Mouse (Mus musculus): ENCODE measurements around the gene Ahcyl2. TPM values are rescaled to one million over a fixed set of nuclear protein-coding genes. Genes with fewer than 3 reads are reported as not detected.

Gene Ahcyl2
- total RNA-seq, 2 experiments from 2014 or later, result 19.6 to 74.5 TPM

GRCm38 (mm10) chr6:29840008-29840407, 72.2 kb downstream of the Ahcyl2 start:
- ATAC-seq (replicated peaks; ENCODE audit: low FRiP score, low TSS enrichment, poor library complexity, severe bottlenecking), result no peak

GRCm38 (mm10) chr6:29841461-29841860, 73.7 kb downstream of the Ahcyl2 start:
- no peak for ATAC-seq (replicated peaks; ENCODE audit: low FRiP score, low TSS enrichment, poor library complexity, severe bottlenecking)

- ATAC-seq (replicated peaks; ENCODE audit: low FRiP score, low TSS enrichment, poor library complexity, severe bottlenecking), result no peak
Observed at GRCm38 (mm10) chr6:29847643-29848166, 79.9 kb downstream of the Ahcyl2 start.

GRCm38 (mm10) chr6:29848808-29849207, 81.0 kb downstream of the Ahcyl2 start:
- no peak for ATAC-seq (replicated peaks; ENCODE audit: low FRiP score, low TSS enrichment, poor library complexity, severe bottlenecking)

- no peak for ATAC-seq (replicated peaks; ENCODE audit: low FRiP score, low TSS enrichment, poor library complexity, severe bottlenecking)
Observed at GRCm38 (mm10) chr6:29850096-29850495, 82.3 kb downstream of the Ahcyl2 start.

- no peak for ATAC-seq (replicated peaks; ENCODE audit: low FRiP score, low TSS enrichment, poor library complexity, severe bottlenecking)
Observed at GRCm38 (mm10) chr6:29850747-29851146, 82.9 kb downstream of the Ahcyl2 start.

GRCm38 (mm10) chr6:29851873-29852272, 84.1 kb downstream of the Ahcyl2 start:
- ATAC-seq (replicated peaks; ENCODE audit: low FRiP score, low TSS enrichment, poor library complexity, severe bottlenecking), result no peak

GRCm38 (mm10) chr6:29853213-29853899, 85.5 kb downstream of the Ahcyl2 start:
- peak; percentile 81 for ATAC-seq (replicated peaks; ENCODE audit: low FRiP score, low TSS enrichment, poor library complexity, severe bottlenecking)

GRCm38 (mm10) chr6:29853900-29854390, 86.1 kb downstream of the Ahcyl2 start:
- ATAC-seq (replicated peaks; ENCODE audit: low FRiP score, low TSS enrichment, poor library complexity, severe bottlenecking), result peak; percentile 7; the same call in 1 of the 2 replicates

GRCm38 (mm10) chr6:29858619-29859018, 90.8 kb downstream of the Ahcyl2 start:
- ATAC-seq (replicated peaks; ENCODE audit: low FRiP score, low TSS enrichment, poor library complexity, severe bottlenecking), result peak; percentile 42

GRCm38 (mm10) chr6:29859344-29859743, 91.5 kb downstream of the Ahcyl2 start:
- no peak for ATAC-seq (replicated peaks; ENCODE audit: low FRiP score, low TSS enrichment, poor library complexity, severe bottlenecking)

GRCm38 (mm10) chr6:29860238-29860637, 92.4 kb downstream of the Ahcyl2 start:
- ATAC-seq (replicated peaks; ENCODE audit: low FRiP score, low TSS enrichment, poor library complexity, severe bottlenecking), result peak; percentile 91

- ATAC-seq (replicated peaks; ENCODE audit: low FRiP score, low TSS enrichment, poor library complexity, severe bottlenecking), result no peak
Observed at GRCm38 (mm10) chr6:29864926-29865325, 97.1 kb downstream of the Ahcyl2 start.

- no peak for ATAC-seq (replicated peaks; ENCODE audit: low FRiP score, low TSS enrichment, poor library complexity, severe bottlenecking)
Observed at GRCm38 (mm10) chr6:29866935-29867724, 99.3 kb downstream of the Ahcyl2 start.

GRCm38 (mm10) chr6:29868341-29868895, 100.6 kb downstream of the Ahcyl2 start:
- no peak for ATAC-seq (replicated peaks; ENCODE audit: low FRiP score, low TSS enrichment, poor library complexity, severe bottlenecking)

GRCm38 (mm10) chr6:29873654-29874053, 105.8 kb downstream of the Ahcyl2 start:
- peak; percentile 71; the same call in 1 of the 2 replicates for ATAC-seq (replicated peaks; ENCODE audit: low FRiP score, low TSS enrichment, poor library complexity, severe bottlenecking)

- ATAC-seq (replicated peaks; ENCODE audit: low FRiP score, low TSS enrichment, poor library complexity, severe bottlenecking), result no peak
Observed at GRCm38 (mm10) chr6:29875576-29875975, 107.8 kb downstream of the Ahcyl2 start.

- ATAC-seq (replicated peaks; ENCODE audit: low FRiP score, low TSS enrichment, poor library complexity, severe bottlenecking), result no peak
Observed at GRCm38 (mm10) chr6:29876782-29877181, 109.0 kb downstream of the Ahcyl2 start.

GRCm38 (mm10) chr6:29879579-29879978, 111.8 kb downstream of the Ahcyl2 start:
- no peak for ATAC-seq (replicated peaks; ENCODE audit: low FRiP score, low TSS enrichment, poor library complexity, severe bottlenecking)

- ATAC-seq (replicated peaks; ENCODE audit: low FRiP score, low TSS enrichment, poor library complexity, severe bottlenecking), result no peak
Observed at GRCm38 (mm10) chr6:29880796-29881195, 113.0 kb downstream of the Ahcyl2 start.
